Mouse (Mus musculus): ENCODE data around the gene Cdsn.

DNA sequence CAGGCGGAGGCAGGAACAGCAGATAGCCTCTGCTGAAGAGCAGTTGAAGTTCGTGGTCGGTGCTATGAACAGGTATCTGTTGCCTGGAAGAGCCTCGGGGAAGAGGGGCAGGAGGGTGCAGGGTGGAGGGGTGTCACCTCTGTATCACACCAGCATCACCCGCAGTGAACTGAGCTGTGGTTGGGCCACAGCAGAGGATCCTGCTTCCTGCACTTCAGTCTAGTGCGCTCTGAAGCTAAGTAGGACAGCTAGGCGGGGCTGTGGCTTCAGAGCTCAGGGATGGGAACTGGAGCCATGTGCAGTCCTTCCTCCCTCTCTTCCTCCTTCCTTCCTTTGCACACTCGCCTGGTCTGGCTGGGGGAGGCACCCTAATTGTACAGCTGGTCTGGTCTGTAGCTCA, 25.3 kb upstream of the Cdsn start:
- TF ChIP-seq CTCF (IDR thresholded peaks at IDR 0.05; ENCODE audit: borderline replicate concordance, insufficient read depth, low read length): no peak
- no peak for TF ChIP-seq POLR2A (IDR thresholded peaks at IDR 0.05; ENCODE audit: low read depth, low read length)

Data from embryonic fibroblast, embryonic 13.5 days (primary cell).